ENCODE assay signal across 10 mouse cellular contexts in genomic region chr7:37336171-37336850, GRCm38 (mm10).
A peak's percentile ranks its signal among the peaks of the same experiment; 100 is the strongest.
DNase-seq lines count a peak whose midpoint lies in the region; ATAC-seq and TF ChIP-seq lines count a peak whose summit lies in the region.
"Had no signal": no experiment of that assay in that cellular context is flagged by ENCODE, and none has a peak within 500 bp of the region (broad histone marks: within the 10 kb centered on the region; RNA-seq: fewer than 3 reads in every experiment).

No protein-coding gene starts in this region.

- H3K9ac ChIP-seq in lung, embryonic 16.5 days (ENCODE audit: low read length): peak overlapping the region; percentile 63
- peak overlapping the region; percentile 40; the same call in 1 of the 2 replicates for H3K9ac ChIP-seq in limb, embryonic 14.5 days (ENCODE audit: low read depth, low read length, severe bottlenecking)
- H3K9ac ChIP-seq in stomach, embryonic 16.5 days (ENCODE audit: low read length): peak overlapping the region; percentile 65

- no peak overlapping the region for H3K27ac ChIP-seq in lung, embryonic 16.5 days (ENCODE audit: low read length)
- peak overlapping the region; percentile 67 for H3K27ac ChIP-seq in limb, embryonic 14.5 days (replicated peaks; ENCODE audit: low read depth, low read length)
- H3K27ac ChIP-seq in stomach, embryonic 16.5 days (ENCODE audit: low read length): no peak overlapping the region; the same call in 1 of the 2 replicates

- H3K4me1 ChIP-seq in lung, embryonic 16.5 days (replicated peaks; ENCODE audit: control insufficient read depth, insufficient read depth, low read length): peaks cover 19% of the 10 kb centered on the region
- H3K4me1 ChIP-seq in limb, embryonic 14.5 days (ENCODE audit: control insufficient read depth, insufficient read depth, low read length): peaks cover 36% of the 10 kb centered on the region
- peaks cover 15% of the 10 kb centered on the region for H3K4me1 ChIP-seq in stomach, embryonic 16.5 days (ENCODE audit: control insufficient read depth, insufficient read depth, low read length)

- no peaks in the 10 kb centered on the region for H3K9me3 ChIP-seq in lung, embryonic 16.5 days (ENCODE audit: control insufficient read depth, low read length)
- no peaks in the 10 kb centered on the region for H3K9me3 ChIP-seq in limb, embryonic 14.5 days (ENCODE audit: control insufficient read depth, low read length)
- H3K9me3 ChIP-seq in stomach, embryonic 16.5 days (replicated peaks; ENCODE audit: control insufficient read depth, low read length): no peaks in the 10 kb centered on the region

- peak; percentile 64 for DNase-seq in cerebellum, adult 11-12 months
- no peak for DNase-seq in cerebellum, postnatal 14 days
- DNase-seq in lung, postnatal 36 days: no peak
- no peak for DNase-seq in limb, embryonic 14.5 days (ENCODE audit: low spot score)
- no peak for DNase-seq in testis, postnatal 14 days (ENCODE audit: low spot score)
- DNase-seq in lung, adult 18-20 months: no peak
- DNase-seq: kidney, postnatal 36 days had no signal

- 25% methylated on average over 12 of the region's 12 CpGs for WGBS in lung, embryonic 16.5 days
- WGBS in limb, embryonic 14.5 days: 8% methylated on average over 12 of the region's 12 CpGs
- WGBS in stomach, embryonic 16.5 days: 21% methylated on average over 12 of the region's 12 CpGs

- H3K36me3 ChIP-seq in lung, embryonic 16.5 days (ENCODE audit: control insufficient read depth, insufficient read depth, low read length): no peaks in the 10 kb centered on the region
- no peaks in the 10 kb centered on the region for H3K36me3 ChIP-seq in limb, embryonic 14.5 days (ENCODE audit: control insufficient read depth, insufficient read depth, low read length)
- H3K36me3 ChIP-seq in stomach, embryonic 16.5 days (ENCODE audit: control insufficient read depth, insufficient read depth, low read length): no peaks in the 10 kb centered on the region

- peak overlapping the region; percentile 87 for H3K4me2 ChIP-seq in lung, embryonic 16.5 days (ENCODE audit: low read depth, low read length)
- H3K4me2 ChIP-seq in limb, embryonic 14.5 days (replicated peaks; ENCODE audit: low read depth, low read length, severe bottlenecking): peak overlapping the region; percentile 83
- peak overlapping the region; percentile 82 for H3K4me2 ChIP-seq in stomach, embryonic 16.5 days (ENCODE audit: low read depth, low read length)

- ATAC-seq in lung, embryonic 16.5 days (ENCODE audit: low read depth): no peak
- no peak for ATAC-seq in limb, embryonic 14.5 days (ENCODE audit: low FRiP score, low read depth)
- no peak for ATAC-seq in stomach, embryonic 16.5 days (ENCODE audit: insufficient read depth, low FRiP score)

- peak overlapping the region; percentile 51 for H3K4me3 ChIP-seq in lung, embryonic 16.5 days (ENCODE audit: low read length)
- H3K4me3 ChIP-seq in limb, embryonic 14.5 days (replicated peaks; ENCODE audit: low read length): peak overlapping the region; percentile 40
- H3K4me3 ChIP-seq in stomach, embryonic 16.5 days (replicated peaks; ENCODE audit: low read length): peak overlapping the region; percentile 48
- H3K4me3 ChIP-seq: erythroblast, embryonic 14.5 days had no signal

- no peaks in the 10 kb centered on the region; the same call in 1 of the 2 replicates for H3K27me3 ChIP-seq in lung, embryonic 16.5 days (ENCODE audit: control insufficient read depth, insufficient read depth, low read depth, low read length)
- 0 out of 2 replicates have a peak, but pooled peaks cover 3% of the 10 kb centered on the region for H3K27me3 ChIP-seq in limb, embryonic 14.5 days (ENCODE audit: control insufficient read depth, insufficient read depth, low read length)
- no peaks in the 10 kb centered on the region for H3K27me3 ChIP-seq in stomach, embryonic 16.5 days (ENCODE audit: control insufficient read depth, insufficient read depth, low read length)

- TF ChIP-seq POLR2A in limb, embryonic 14.5 days (IDR thresholded peaks at IDR 0.05; ENCODE audit: borderline replicate concordance, extremely low read depth, insufficient read depth, insufficient read length): no peak
